Mouse (Mus musculus) E14TG2a.4 (cell line): ENCODE measurements around the gene Rapgef4.

Experiments
- H3K27me3 ChIP-seq: 2 replicates; pipeline ENCODE4 v1.6.1; 2014; ENCODE audit warnings: low read length, control low read depth; ENCODE audit not compliant: insufficient read depth
- H3K36me3 ChIP-seq: 2 replicates; pipeline ENCODE4 v1.6.1; 2014; ENCODE audit warnings: low read length, control low read depth; ENCODE audit not compliant: insufficient read depth
- H3K4me1 ChIP-seq: replicated peaks from 2 replicates; pipeline ENCODE4 v1.6.1; 2014; ENCODE audit warnings: low read depth, low read length, control low read depth
- H3K4me3 ChIP-seq: replicated peaks from 2 replicates; pipeline ENCODE4 v1.5.1; 2014; ENCODE audit warnings: mild to moderate bottlenecking, low read length
- H3K9me3 ChIP-seq: 2 replicates; pipeline ENCODE4 v1.6.1; 2014; ENCODE audit warnings: low read length, control low read depth
- CTCF ChIP-seq: conservative IDR thresholded peaks from 2 replicates; pipeline ENCODE4 v1.5.1; 2014; ENCODE audit warnings: low read length
- NANOG ChIP-seq: IDR thresholded peaks from 2 replicates; pipeline ENCODE4 v1.6.1; 2014; ENCODE audit warnings: borderline replicate concordance, low read length, mixed read lengths
- POU5F1 ChIP-seq: IDR thresholded peaks from 2 replicates; pipeline ENCODE4 v1.6.1; 2014; ENCODE audit warnings: low read length, borderline replicate concordance

The Rapgef4 gene

GRCm38 (mm10) chr2:72179600-72180301 is 198.7 kb downstream of the Rapgef4 start:
- H3K4me3 ChIP-seq = no peak overlapping the region
- TF ChIP-seq POU5F1 (no peak), CTCF (no peak), NANOG (no peak)
- H3K36me3 ChIP-seq = no peaks in the 10 kb centered on the region
- H3K27me3 ChIP-seq = no peaks in the 10 kb centered on the region
- H3K9me3 ChIP-seq = no peaks in the 10 kb centered on the region
- H3K4me1 ChIP-seq = no peaks in the 10 kb centered on the region

DNA sequence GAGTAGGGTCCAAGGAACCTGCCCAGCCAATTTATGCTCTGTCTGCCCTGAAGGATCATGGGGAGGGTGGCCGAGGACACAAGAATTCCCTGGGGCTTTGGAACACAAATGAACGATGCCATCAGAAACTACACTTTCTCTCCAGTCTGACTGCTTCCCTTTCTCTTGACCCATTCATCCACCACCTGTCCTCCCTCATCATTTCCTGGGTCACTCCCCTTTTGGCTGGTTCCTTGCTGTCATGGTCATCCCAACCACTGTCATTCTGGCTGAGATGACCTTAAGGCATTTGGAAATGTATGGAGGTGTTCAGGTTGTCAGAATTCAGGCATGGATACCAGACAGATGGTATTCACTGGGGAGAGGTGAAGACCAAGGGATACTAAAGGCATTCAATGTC is 200.4 kb downstream of the Rapgef4 start:
- no peaks in the 10 kb centered on the region for H3K27me3 ChIP-seq
- no peaks in the 10 kb centered on the region for H3K9me3 ChIP-seq
- H3K36me3 ChIP-seq = no peaks in the 10 kb centered on the region
- no peak for TF ChIP-seq NANOG
- no peak for TF ChIP-seq CTCF
- H3K4me1 ChIP-seq = no peaks in the 10 kb centered on the region
- no peak overlapping the region for H3K4me3 ChIP-seq

DNA sequence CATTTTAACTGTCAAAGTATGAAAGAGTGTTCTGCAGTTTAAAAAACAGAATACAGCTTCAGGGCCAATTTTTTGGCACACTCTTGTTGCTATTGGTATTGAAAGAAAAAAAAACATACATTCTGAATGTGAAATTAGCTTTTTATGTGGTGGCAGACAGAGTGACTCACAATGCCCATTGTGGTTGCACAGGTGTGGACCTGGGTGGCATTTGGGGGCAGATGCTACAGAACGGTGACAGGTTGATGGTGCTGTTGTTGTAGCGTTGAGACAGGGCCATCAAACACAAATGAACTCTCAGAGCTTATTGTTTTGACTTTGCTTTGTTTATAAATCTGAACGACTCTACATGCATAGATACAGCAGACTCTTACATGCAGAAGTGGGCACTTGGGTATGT is 202.7 kb downstream of the Rapgef4 start:
- H3K9me3 ChIP-seq = no peaks in the 10 kb centered on the region
- no peaks in the 10 kb centered on the region for H3K36me3 ChIP-seq
- no peak overlapping the region for H3K4me3 ChIP-seq
- no peaks in the 10 kb centered on the region for H3K27me3 ChIP-seq
- no peaks in the 10 kb centered on the region for H3K4me1 ChIP-seq
- TF ChIP-seq POU5F1 = no peak
- TF ChIP-seq CTCF = no peak
- no peak for TF ChIP-seq NANOG

DNA sequence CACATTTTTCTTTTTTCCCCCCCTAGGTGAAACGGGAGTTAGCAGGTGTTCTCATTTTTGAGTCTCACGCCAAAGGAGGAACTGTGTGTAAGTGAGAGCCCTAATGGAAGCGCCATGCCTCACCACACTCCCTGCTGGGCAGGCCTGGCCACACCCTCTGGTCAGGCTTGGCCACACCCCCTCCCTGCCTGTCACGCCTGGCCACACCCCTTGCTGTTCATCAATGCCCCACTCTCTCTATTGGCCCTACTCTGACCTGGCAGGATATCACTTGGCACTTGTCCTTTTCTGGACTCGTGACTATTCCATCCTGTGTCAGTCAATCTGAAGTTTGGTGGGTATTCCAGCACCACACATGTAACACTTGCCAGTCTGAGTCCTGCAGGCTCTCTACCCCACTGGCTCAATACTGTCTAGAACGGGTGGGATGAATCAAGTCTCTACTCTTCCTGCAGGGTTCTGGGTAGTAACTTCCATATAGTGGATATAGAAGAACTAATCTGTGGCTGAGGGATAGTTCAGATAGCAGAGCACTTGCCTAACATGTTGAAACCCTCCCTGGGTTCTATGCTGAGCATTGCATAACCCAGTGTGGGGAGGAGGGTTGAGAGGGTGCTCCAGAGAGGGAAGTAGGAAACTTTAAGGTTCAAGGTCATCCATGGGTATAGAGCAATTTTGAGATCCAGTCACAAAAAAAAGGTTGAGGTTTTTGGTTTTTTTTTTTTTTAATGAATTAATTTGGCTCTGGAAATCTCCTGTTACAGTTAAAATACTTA is 215.3 kb downstream of the Rapgef4 start:
- H3K4me1 ChIP-seq = peaks cover 39% of the 10 kb centered on the region
- H3K36me3 ChIP-seq = no peaks in the 10 kb centered on the region
- H3K27me3 ChIP-seq = no peaks in the 10 kb centered on the region
- H3K4me3 ChIP-seq = no peak overlapping the region
- H3K9me3 ChIP-seq = peaks cover 5% of the 10 kb centered on the region
- TF ChIP-seq NANOG = no peak
- TF ChIP-seq POU5F1 = no peak
- TF ChIP-seq CTCF = no peak

GRCm38 (mm10) chr2:72197026-72197425 is 216.0 kb downstream of the Rapgef4 start:
- Histone ChIP-seq H3K36me3 (no peaks in the 10 kb centered on the region), H3K27me3 (no peaks in the 10 kb centered on the region), H3K4me3 (no peak overlapping the region), H3K9me3 (no peaks in the 10 kb centered on the region), H3K4me1 (peaks cover 43% of the 10 kb centered on the region)
- TF ChIP-seq NANOG (no peak), CTCF (peak; percentile 36)

DNA sequence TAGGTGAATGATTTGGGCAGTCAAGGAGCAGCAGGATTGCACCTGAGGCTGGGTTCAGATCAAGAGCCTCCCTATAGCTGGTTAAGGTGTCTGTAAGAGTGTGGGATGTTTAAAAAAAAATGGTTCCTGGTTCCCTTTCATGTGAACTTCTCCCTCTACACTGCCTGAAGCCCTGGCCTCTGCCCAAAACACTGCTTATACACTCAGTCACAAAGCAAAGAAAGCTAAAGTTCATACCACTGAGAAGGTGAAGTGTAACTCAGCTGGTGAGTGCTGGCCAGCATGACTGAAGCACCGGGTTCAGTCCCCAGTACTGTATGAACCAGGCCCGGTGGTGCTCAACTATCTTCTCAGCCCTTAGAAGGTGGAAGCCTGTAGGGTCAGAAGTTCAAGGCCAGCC is 218.4 kb downstream of the Rapgef4 start:
- Histone ChIP-seq H3K4me1 (peaks cover 58% of the 10 kb centered on the region), H3K4me3 (no peak overlapping the region)
- no peak for TF ChIP-seq NANOG
- TF ChIP-seq POU5F1 = no peak
- TF ChIP-seq CTCF = no peak

DNA sequence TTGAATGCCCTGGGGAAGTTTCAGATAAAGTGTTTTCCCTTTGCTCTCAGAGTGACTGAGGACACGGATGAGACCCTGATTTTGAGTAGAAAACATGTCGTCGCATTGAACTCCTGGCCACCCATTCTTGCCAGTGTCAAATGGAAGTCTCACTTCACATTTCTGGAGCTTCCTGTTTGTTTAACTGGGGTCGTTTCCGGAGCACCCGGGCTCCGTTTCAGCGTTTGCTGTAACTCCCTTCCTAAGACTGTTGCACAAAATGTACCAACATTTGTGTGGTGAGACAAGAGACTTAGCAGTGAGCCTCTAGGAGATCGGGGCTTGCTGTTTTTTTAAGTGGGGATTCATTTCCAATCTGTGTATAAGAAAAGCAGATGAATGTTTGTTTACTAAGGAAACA is 220.5 kb downstream of the Rapgef4 start:
- peaks cover 3% of the 10 kb centered on the region; the same call in 1 of the 2 replicates for H3K27me3 ChIP-seq
- H3K4me1 ChIP-seq = peaks cover 55% of the 10 kb centered on the region
- H3K4me3 ChIP-seq = no peak overlapping the region
- H3K9me3 ChIP-seq = no peaks in the 10 kb centered on the region
- TF ChIP-seq POU5F1 (no peak), NANOG (no peak), CTCF (no peak)
- no peaks in the 10 kb centered on the region for H3K36me3 ChIP-seq

More for the DNA sequence above, 218.4 kb downstream of the Rapgef4 start:
- Histone ChIP-seq H3K9me3 (no peaks in the 10 kb centered on the region), H3K36me3 (no peaks in the 10 kb centered on the region), H3K27me3 (no peaks in the 10 kb centered on the region; the same call in 1 of the 2 replicates)

DNA sequence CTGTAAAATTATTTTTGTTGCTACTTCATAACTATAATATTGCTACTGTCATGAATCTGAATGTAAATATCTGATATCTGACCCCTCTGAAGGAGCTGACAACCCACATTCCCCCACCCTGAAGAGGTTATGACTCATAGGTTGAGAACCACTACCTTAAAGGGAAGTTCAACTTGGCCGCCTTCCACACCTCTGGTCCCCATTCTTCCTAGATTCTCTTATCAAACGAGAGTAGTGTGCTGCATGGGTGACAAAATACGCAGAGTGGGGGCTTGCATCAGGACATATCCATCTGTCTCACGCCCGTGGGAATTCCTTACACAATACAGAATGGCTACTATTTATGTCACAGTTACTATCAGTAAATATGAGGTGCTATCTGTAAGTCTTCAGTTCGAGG is 221.2 kb downstream of the Rapgef4 start:
- H3K9me3 ChIP-seq = no peaks in the 10 kb centered on the region
- TF ChIP-seq POU5F1 (no peak), NANOG (no peak), CTCF (no peak)
- peaks cover 3% of the 10 kb centered on the region; the same call in 1 of the 2 replicates for H3K27me3 ChIP-seq
- no peak overlapping the region for H3K4me3 ChIP-seq
- no peaks in the 10 kb centered on the region for H3K36me3 ChIP-seq
- peaks cover 48% of the 10 kb centered on the region for H3K4me1 ChIP-seq
